Mouse (Mus musculus) ES-E14 (cell line): ENCODE data around the gene Rgl3. TPM values are rescaled to one million over a fixed set of nuclear protein-coding genes. Genes with fewer than 3 reads are reported as not detected.
A peak's percentile ranks its signal among the peaks of the same experiment; 100 is the strongest.

ENCODE experiments used
- DNase-seq: peaks from one replicate; pipeline ENCODE4 v3.0.0-alpha.2; 2013; ENCODE audit warnings: low read depth, low spot score
- H3K27ac ChIP-seq: 2 replicates; pipeline ENCODE4 v1.5.1; 2012; ENCODE audit warnings: low read depth, mild to moderate bottlenecking, low read length, moderate library complexity, mixed read lengths; ENCODE audit not compliant: poor library complexity, insufficient read depth, severe bottlenecking
- H3K36me3 ChIP-seq: 2 replicates; pipeline ENCODE4 v1.6.1; 2012; ENCODE audit warnings: mild to moderate bottlenecking, low read length, moderate library complexity, mixed read lengths; ENCODE audit not compliant: control insufficient read depth, poor library complexity, insufficient read depth, severe bottlenecking
- H3K4me1 ChIP-seq, 2 experiments: fragments of 150-350 bp in 1 of 2; sonication (generic) in 1 of 2; 2 replicates each; pipeline ENCODE4 v1.6.1; 2012; ENCODE audit warnings: low read length in 2 of 2, mild to moderate bottlenecking in 1 of 2, mixed read lengths in 1 of 2; ENCODE audit not compliant: control insufficient read depth in 2 of 2, insufficient read depth in 2 of 2, poor library complexity in 1 of 2
- H3K4me3 ChIP-seq, 2 experiments: fragments of 150-350 bp in 1 of 2; sonication (generic) in 1 of 2; 2 replicates each; pipeline ENCODE4 v1.5.1; 2012; ENCODE audit warnings: low read length in 2 of 2, low read depth in 1 of 2, mild to moderate bottlenecking in 1 of 2, mixed read lengths in 1 of 2; ENCODE audit not compliant: insufficient read depth in 1 of 2, poor library complexity in 1 of 2, severe bottlenecking in 1 of 2
- H3K9ac ChIP-seq: 2 replicates; pipeline ENCODE4 v1.6.1; 2012; ENCODE audit warnings: low read depth, mild to moderate bottlenecking, low read length, mixed read lengths; ENCODE audit not compliant: poor library complexity, insufficient read depth, severe bottlenecking
- H3K9me3 ChIP-seq: fragments of 150-350 bp; sonication (generic); 2 replicates; pipeline ENCODE4 v1.6.1; 2012; ENCODE audit warnings: low read depth, mild to moderate bottlenecking, low read length; ENCODE audit not compliant: control insufficient read depth, insufficient read depth
- CHD2 ChIP-seq: IDR thresholded peaks from 2 replicates; pipeline ENCODE4 v1.6.1; 2014; ENCODE audit warnings: mild to moderate bottlenecking, low read depth, low read length, inconsistent platforms
- HCFC1 ChIP-seq: IDR thresholded peaks from 2 replicates; pipeline ENCODE4 v1.6.1; 2012; ENCODE audit warnings: low read length, inconsistent platforms, borderline replicate concordance; ENCODE audit not compliant: insufficient read depth
- MAFK ChIP-seq: IDR thresholded peaks from 2 replicates; pipeline ENCODE4 v1.6.1; 2014; ENCODE audit warnings: mild to moderate bottlenecking, low read depth, low read length, inconsistent platforms; ENCODE audit not compliant: insufficient read depth
- ZC3H11A ChIP-seq: IDR thresholded peaks from 2 replicates; pipeline ENCODE4 v1.6.1; 2012; ENCODE audit warnings: low read depth, mild to moderate bottlenecking, inconsistent platforms, low read length, borderline replicate concordance
- ZNF384 ChIP-seq: IDR thresholded peaks from 2 replicates; pipeline ENCODE4 v1.6.1; 2012; ENCODE audit warnings: low read depth, low read length, inconsistent platforms
- in situ Hi-C, 2 experiments: fragments of 600-800 bp; cut with MboI; formaldehyde crosslinking; loops; one replicate each; pipeline ENCODE4 v1.15.1; 2025; ENCODE audit warnings: low sequenced_read_pairs in 2 of 2, inconsistent platforms in 1 of 2; ENCODE audit not compliant: unreplicated experiment in 2 of 2
- total RNA-seq: library from RNA; depleted of rRNA; stranded (reverse); fragments of 300-350 nt; gene quantifications from 2 replicates; pipeline ENCODE4 v1.2.3, GENCODE M21; 2012

Rgl3 gene
- total RNA-seq, 1 experiment, result 0.27 TPM

- H3K9me3 ChIP-seq, result no peaks in the 10 kb centered on the region
- no peak for DNase-seq
- H3K36me3 ChIP-seq, result no peaks in the 10 kb centered on the region
- no peak overlapping the region for H3K9ac ChIP-seq
- peaks cover 0 to 21% of the 10 kb centered on the region in 2 experiments; a peak in 2 of 4 replicates for H3K4me1 ChIP-seq
- peak overlapping the region; percentile 1 to 3; a peak in 2 of 4 replicates for H3K4me3 ChIP-seq
- TF ChIP-seq ZNF384 (no peak), CHD2 (no peak), HCFC1 (no peak), MAFK (no peak), ZC3H11A (no peak)
- in situ Hi-C loops, result no loop called here
- H3K27ac ChIP-seq, result no peak overlapping the region
Observed at GRCm38 (mm10) chr9:21943638-21944037, 45.6 kb downstream of the Rgl3 start.

GRCm38 (mm10) chr9:21943046-21943445, 46.2 kb downstream of the Rgl3 start:
- Histone ChIP-seq H3K4me3 (peak overlapping the region in 1 of 2 experiments; percentile 3; a peak in 1 of 4 replicates), H3K9ac (no peak overlapping the region), H3K36me3 (no peaks in the 10 kb centered on the region), H3K4me1 (peaks cover 0 to 20% of the 10 kb centered on the region in 2 experiments; a peak in 2 of 4 replicates), H3K9me3 (no peaks in the 10 kb centered on the region), H3K27ac (no peak overlapping the region)
- in situ Hi-C loops, result no loop called here
- TF ChIP-seq MAFK, result no peak
- TF ChIP-seq HCFC1, result no peak
- no peak for TF ChIP-seq ZNF384
- no peak for TF ChIP-seq CHD2
- TF ChIP-seq ZC3H11A, result no peak
- no peak for DNase-seq

DNA sequence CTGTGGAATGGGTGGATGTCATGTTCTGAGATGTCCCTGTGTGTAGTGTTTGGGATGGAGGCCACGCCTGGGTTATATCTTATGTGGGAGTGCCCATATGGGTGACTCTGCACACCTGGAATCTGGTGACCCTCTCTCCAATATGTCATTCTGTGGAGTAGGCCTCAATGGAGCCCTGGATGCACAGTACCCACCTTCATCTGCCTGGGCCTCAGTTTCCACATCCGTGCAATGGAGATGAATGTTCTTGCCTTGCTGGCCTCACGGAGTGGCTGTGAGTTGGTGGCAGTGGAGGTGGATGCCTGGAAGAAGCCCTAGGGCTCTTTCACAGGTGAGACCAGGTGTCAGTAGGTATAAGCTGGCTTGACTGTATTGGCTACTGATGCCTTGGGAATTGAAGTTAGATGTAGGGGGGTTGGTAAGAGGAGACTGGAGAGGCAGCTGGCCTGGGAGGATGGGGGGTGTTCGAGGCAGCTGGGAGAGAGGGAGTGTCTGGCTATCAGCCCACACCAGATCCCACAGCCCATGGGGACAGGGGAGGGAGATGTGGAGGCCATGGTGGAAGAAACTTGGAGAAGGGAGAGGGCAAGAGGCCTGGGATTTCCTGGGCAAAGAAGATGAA, 50.9 kb downstream of the Rgl3 start:
- H3K9ac ChIP-seq, result no peak overlapping the region
- no peak for DNase-seq
- no peak for TF ChIP-seq MAFK
- TF ChIP-seq ZNF384, result no peak
- TF ChIP-seq HCFC1, result no peak
- no peak for TF ChIP-seq ZC3H11A
- no peak for TF ChIP-seq CHD2
- no peaks in the 10 kb centered on the region for H3K9me3 ChIP-seq
- H3K4me1 ChIP-seq, result peaks cover 0 to 8% of the 10 kb centered on the region in 2 experiments; a peak in 2 of 4 replicates
- H3K36me3 ChIP-seq, result no peaks in the 10 kb centered on the region; the same call in 1 of the 2 replicates
- in situ Hi-C loops, result no loop called here
- no peak overlapping the region for H3K27ac ChIP-seq
- H3K4me3 ChIP-seq, result no peak overlapping the region

DNA sequence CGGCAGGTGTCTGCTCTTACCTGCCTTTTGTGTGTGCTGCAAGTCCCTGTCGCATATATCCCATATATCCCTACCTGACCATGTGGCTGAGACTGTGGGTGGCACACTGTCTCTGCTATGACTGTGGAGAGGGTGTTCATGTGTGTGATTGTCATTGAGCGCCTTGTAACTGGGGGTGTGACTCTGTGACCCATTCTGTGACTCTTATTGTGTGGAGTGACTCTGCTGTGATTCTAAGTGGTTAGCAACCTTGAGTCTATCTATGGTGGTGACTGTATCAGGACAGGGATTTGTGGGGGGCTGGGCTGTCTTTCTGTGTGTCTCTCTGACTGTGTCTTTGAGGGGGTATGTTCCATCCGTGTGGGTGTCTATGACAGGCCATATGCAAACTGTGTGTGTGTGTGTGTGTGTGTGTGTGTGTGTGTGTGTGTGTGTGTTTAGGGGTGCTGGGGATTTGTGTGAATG, 51.5 kb downstream of the Rgl3 start:
- no peak overlapping the region for H3K9ac ChIP-seq
- no peaks in the 10 kb centered on the region; the same call in 1 of the 2 replicates for H3K36me3 ChIP-seq
- in situ Hi-C loops, result no loop called here
- no peak overlapping the region for H3K27ac ChIP-seq
- no peak overlapping the region for H3K4me3 ChIP-seq
- no peaks in the 10 kb centered on the region for H3K9me3 ChIP-seq
- DNase-seq, result no peak
- no peak for TF ChIP-seq MAFK
- no peak for TF ChIP-seq HCFC1
- no peak for TF ChIP-seq ZC3H11A
- TF ChIP-seq ZNF384, result no peak
- TF ChIP-seq CHD2, result no peak
- peaks cover 2 to 10% of the 10 kb centered on the region in 2 experiments; a peak in 2 of 4 replicates for H3K4me1 ChIP-seq
